Mouse (Mus musculus): ENCODE data around the gene 4930563M21Rik. TPM values are rescaled to one million over a fixed set of nuclear protein-coding genes. Genes with fewer than 3 reads are reported as not detected.

The 4930563M21Rik gene
- polyA plus RNA-seq, 1 experiment from 2014 or later: 0.33 TPM

DNA sequence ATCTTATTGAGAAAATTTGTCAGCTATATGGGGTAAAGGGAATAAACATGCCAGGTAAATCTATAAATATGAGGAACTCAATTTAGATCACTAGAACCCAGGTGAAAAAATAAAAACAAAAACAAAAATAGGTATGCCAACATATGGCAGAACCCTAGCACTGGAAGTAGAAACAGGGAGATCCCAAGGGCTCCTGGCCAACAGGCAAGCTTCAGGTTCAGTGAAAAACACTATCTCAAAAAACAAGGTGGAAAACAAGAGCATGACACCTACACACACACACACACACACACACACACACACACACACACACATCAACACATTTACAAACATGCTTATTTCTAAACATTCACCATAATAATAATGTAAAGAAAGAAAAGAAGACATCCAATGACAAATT lies 93.6 kb downstream of the 4930563M21Rik start:
- DNase-seq (ENCODE audit: low spot score) (no peak), ATAC-seq (ENCODE audit: insufficient number of reproducible peaks, low FRiP score, low TSS enrichment, low read depth) (no peak)
- no peak overlapping the region for H3K4me3 ChIP-seq (ENCODE audit: low read depth, low read length)
- H3K9me3 ChIP-seq (ENCODE audit: control insufficient read depth, low read length): no peaks in the 10 kb centered on the region
- no peak overlapping the region for H3K4me2 ChIP-seq (ENCODE audit: low read depth, severe bottlenecking)
- no peaks in the 10 kb centered on the region for H3K4me1 ChIP-seq (ENCODE audit: control insufficient read depth, insufficient read depth, low read length)
- H3K27ac ChIP-seq (replicated peaks; ENCODE audit: low read depth, low read length): no peak overlapping the region
- H3K9ac ChIP-seq (ENCODE audit: low read length): no peak overlapping the region
- no peaks in the 10 kb centered on the region for H3K36me3 ChIP-seq (ENCODE audit: control insufficient read depth, insufficient read depth, low read length)
- H3K27me3 ChIP-seq (ENCODE audit: control insufficient read depth, insufficient read depth, low read length): no peaks in the 10 kb centered on the region

Other genes with a start within 250 kb of the 4930563M21Rik start
- gene Scaper, start 72.4 kb downstream of the 4930563M21Rik start, polyA plus RNA-seq (2014; fragmentation: Nextera tagmentation; extraction: Ambion mirVana): 7.1 and 8.4 TPM in 2 replicates
- 307 and 318 TPM in 2 replicates for gene Rcn2, start 31.3 kb upstream of the 4930563M21Rik start, polyA plus RNA-seq (2014; fragmentation: Nextera tagmentation; extraction: Ambion mirVana)
- gene Pstpip1, start 79.4 kb upstream of the 4930563M21Rik start, polyA plus RNA-seq (2014; fragmentation: Nextera tagmentation; extraction: Ambion mirVana): 0.28 and 0.99 TPM in 2 replicates
- 418 and 432 TPM in 2 replicates for gene Tspan3, start 154.9 kb upstream of the 4930563M21Rik start, polyA plus RNA-seq (2014; fragmentation: Nextera tagmentation; extraction: Ambion mirVana)